Mouse (Mus musculus): ENCODE measurements around the gene Lpar3. TPM values are rescaled to one million over a fixed set of nuclear protein-coding genes. Genes with fewer than 3 reads are reported as not detected.

Gene Lpar3
- polyA plus RNA-seq, 1 experiment, result 12.8 TPM

DNA sequence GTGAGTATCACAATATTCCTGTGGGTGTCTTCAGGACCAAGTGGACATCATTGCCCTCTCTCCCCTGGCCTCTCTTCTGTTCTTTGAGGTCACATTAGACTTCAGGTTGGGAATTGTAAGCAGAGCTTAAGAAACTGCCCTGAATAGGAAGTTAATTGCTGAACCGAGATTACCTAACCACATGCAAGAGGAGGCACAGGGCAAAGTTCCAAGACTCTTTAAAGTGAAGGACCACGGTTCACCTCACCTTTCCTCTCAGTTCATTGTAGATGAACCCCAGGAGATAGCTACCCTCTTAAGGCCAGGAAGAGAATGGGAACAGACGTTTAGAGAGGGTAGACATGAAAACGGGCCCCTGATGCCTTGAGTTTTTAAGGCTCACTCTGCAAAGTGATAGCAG, 3.5 kb downstream of the Lpar3 start:
- Histone ChIP-seq H3K27me3 (ENCODE audit: control insufficient read depth, insufficient read depth, low read length) (peaks cover 16% of the 10 kb centered on the region), H3K36me3 (ENCODE audit: control insufficient read depth, insufficient read depth, low read length) (no peaks in the 10 kb centered on the region), H3K4me1 (ENCODE audit: control insufficient read depth, insufficient read depth, insufficient read length, low read length) (no peaks in the 10 kb centered on the region; the same call in 1 of the 2 replicates), H3K27ac (ENCODE audit: insufficient read depth, low read depth, low read length) (no peak overlapping the region), H3K4me3 (ENCODE audit: low read depth, low read length) (no peak overlapping the region)
- 16% methylated on average over 4 of the region's 4 CpGs for WGBS
- no peak for TF ChIP-seq POLR2A (IDR thresholded peaks at IDR 0.05; ENCODE audit: low read depth, low read length)
- no peak for TF ChIP-seq CTCF (IDR thresholded peaks at IDR 0.05; ENCODE audit: extremely low read depth, insufficient read length, insufficient replicate concordance, low read depth, low read length)

GRCm38 (mm10) chr3:146225061-146225761, 4.4 kb downstream of the Lpar3 start:
- Histone ChIP-seq H3K27me3 (ENCODE audit: control insufficient read depth, insufficient read depth, low read length) (peaks cover 15% of the 10 kb centered on the region), H3K4me1 (ENCODE audit: control insufficient read depth, insufficient read depth, insufficient read length, low read length) (no peaks in the 10 kb centered on the region; the same call in 1 of the 2 replicates), H3K27ac (ENCODE audit: insufficient read depth, low read depth, low read length) (no peak overlapping the region), H3K36me3 (ENCODE audit: control insufficient read depth, insufficient read depth, low read length) (no peaks in the 10 kb centered on the region), H3K4me3 (ENCODE audit: low read depth, low read length) (no peak overlapping the region)
- TF ChIP-seq POLR2A (IDR thresholded peaks at IDR 0.05; ENCODE audit: low read depth, low read length) (no peak), CTCF (IDR thresholded peaks at IDR 0.05; ENCODE audit: extremely low read depth, insufficient read length, insufficient replicate concordance, low read depth, low read length) (no peak)
- 76% methylated on average over 7 of the region's 7 CpGs for WGBS

- TF ChIP-seq POLR2A (IDR thresholded peaks at IDR 0.05; ENCODE audit: low read depth, low read length) (no peak), CTCF (IDR thresholded peaks at IDR 0.05; ENCODE audit: extremely low read depth, insufficient read length, insufficient replicate concordance, low read depth, low read length) (no peak)
- WGBS, result 67% methylated on average over 3 of the region's 3 CpGs
- no peaks in the 10 kb centered on the region for H3K4me1 ChIP-seq (ENCODE audit: control insufficient read depth, insufficient read depth, insufficient read length, low read length)
- H3K27ac ChIP-seq (ENCODE audit: insufficient read depth, low read depth, low read length), result no peak overlapping the region
- H3K27me3 ChIP-seq (ENCODE audit: control insufficient read depth, insufficient read depth, low read length), result no peaks in the 10 kb centered on the region
- no peaks in the 10 kb centered on the region for H3K36me3 ChIP-seq (ENCODE audit: control insufficient read depth, insufficient read depth, low read length)
- H3K4me3 ChIP-seq (ENCODE audit: low read depth, low read length), result no peak overlapping the region
These were observed 6.7 kb downstream of the Lpar3 start for GRCm38 (mm10) chr3:146227427-146227826.

- no peaks in the 10 kb centered on the region for H3K4me1 ChIP-seq (ENCODE audit: control insufficient read depth, insufficient read depth, insufficient read length, low read length)
- H3K4me3 ChIP-seq (ENCODE audit: low read depth, low read length), result no peak overlapping the region
- 70% methylated on average over 13 of the region's 13 CpGs for WGBS
These were observed 8.0 kb downstream of the Lpar3 start for GRCm38 (mm10) chr3:146228559-146229310.

GRCm38 (mm10) chr3:146232708-146233107, 11.9 kb downstream of the Lpar3 start:
- no peaks in the 10 kb centered on the region for H3K27me3 ChIP-seq (ENCODE audit: control insufficient read depth, insufficient read depth, low read length)
- H3K4me3 ChIP-seq (ENCODE audit: low read depth, low read length), result no peak overlapping the region
- H3K27ac ChIP-seq (ENCODE audit: insufficient read depth, low read depth, low read length), result no peak overlapping the region
- no peaks in the 10 kb centered on the region for H3K4me1 ChIP-seq (ENCODE audit: control insufficient read depth, insufficient read depth, insufficient read length, low read length)
- H3K36me3 ChIP-seq (ENCODE audit: control insufficient read depth, insufficient read depth, low read length), result no peaks in the 10 kb centered on the region
- WGBS, result 53% methylated on average over 7 of the region's 7 CpGs
- no peak for TF ChIP-seq POLR2A (IDR thresholded peaks at IDR 0.05; ENCODE audit: low read depth, low read length)
- no peak for TF ChIP-seq CTCF (IDR thresholded peaks at IDR 0.05; ENCODE audit: extremely low read depth, insufficient read length, insufficient replicate concordance, low read depth, low read length)

More at GRCm38 (mm10) chr3:146228559-146229310, 8.0 kb downstream of the Lpar3 start:
- H3K27me3 ChIP-seq (ENCODE audit: control insufficient read depth, insufficient read depth, low read length), result no peaks in the 10 kb centered on the region
- TF ChIP-seq CTCF (IDR thresholded peaks at IDR 0.05; ENCODE audit: extremely low read depth, insufficient read length, insufficient replicate concordance, low read depth, low read length), result no peak
- no peak for TF ChIP-seq POLR2A (IDR thresholded peaks at IDR 0.05; ENCODE audit: low read depth, low read length)
- H3K27ac ChIP-seq (ENCODE audit: insufficient read depth, low read depth, low read length), result no peak overlapping the region
- no peaks in the 10 kb centered on the region for H3K36me3 ChIP-seq (ENCODE audit: control insufficient read depth, insufficient read depth, low read length)

DNA sequence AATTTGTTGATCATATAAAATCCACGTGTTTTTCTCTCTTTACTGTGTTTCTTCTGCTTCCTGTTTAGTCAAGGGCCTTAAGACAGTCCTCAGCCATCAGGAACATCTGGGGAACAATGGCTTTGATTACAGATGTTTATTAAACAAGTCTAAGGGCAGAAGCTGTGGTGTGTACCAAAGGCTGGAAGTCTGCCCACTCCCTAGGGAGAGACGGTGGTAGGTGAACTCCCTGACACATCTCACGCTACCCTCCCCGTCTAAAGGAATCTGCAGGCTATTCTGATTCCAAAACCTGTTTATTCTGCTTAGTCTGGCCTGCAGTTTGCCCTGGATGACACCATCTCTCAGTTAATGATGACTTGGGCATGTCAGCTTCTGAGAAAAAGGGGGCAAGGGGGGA, 13.0 kb downstream of the Lpar3 start:
- Histone ChIP-seq H3K4me1 (ENCODE audit: control insufficient read depth, insufficient read depth, insufficient read length, low read length) (no peaks in the 10 kb centered on the region), H3K27me3 (ENCODE audit: control insufficient read depth, insufficient read depth, low read length) (no peaks in the 10 kb centered on the region), H3K27ac (ENCODE audit: insufficient read depth, low read depth, low read length) (no peak overlapping the region), H3K36me3 (ENCODE audit: control insufficient read depth, insufficient read depth, low read length) (no peaks in the 10 kb centered on the region), H3K4me3 (ENCODE audit: low read depth, low read length) (no peak overlapping the region)
- TF ChIP-seq CTCF (IDR thresholded peaks at IDR 0.05; ENCODE audit: extremely low read depth, insufficient read length, insufficient replicate concordance, low read depth, low read length) (no peak), POLR2A (IDR thresholded peaks at IDR 0.05; ENCODE audit: low read depth, low read length) (no peak)
- WGBS, result 46% methylated on average over 4 of the region's 4 CpGs

GRCm38 (mm10) chr3:146234530-146234929, 13.8 kb downstream of the Lpar3 start:
- WGBS, result 27% methylated on average over 10 of the region's 10 CpGs
- Histone ChIP-seq H3K36me3 (ENCODE audit: control insufficient read depth, insufficient read depth, low read length) (no peaks in the 10 kb centered on the region), H3K27me3 (ENCODE audit: control insufficient read depth, insufficient read depth, low read length) (no peaks in the 10 kb centered on the region), H3K27ac (ENCODE audit: insufficient read depth, low read depth, low read length) (no peak overlapping the region), H3K4me1 (ENCODE audit: control insufficient read depth, insufficient read depth, insufficient read length, low read length) (no peaks in the 10 kb centered on the region), H3K4me3 (ENCODE audit: low read depth, low read length) (no peak overlapping the region)
- TF ChIP-seq POLR2A (IDR thresholded peaks at IDR 0.05; ENCODE audit: low read depth, low read length) (no peak), CTCF (IDR thresholded peaks at IDR 0.05; ENCODE audit: extremely low read depth, insufficient read length, insufficient replicate concordance, low read depth, low read length) (no peak)

Data from small intestine, adult 2 months (tissue).